ENCODE assay signal across 16 mouse cellular contexts in the genomic region with DNA sequence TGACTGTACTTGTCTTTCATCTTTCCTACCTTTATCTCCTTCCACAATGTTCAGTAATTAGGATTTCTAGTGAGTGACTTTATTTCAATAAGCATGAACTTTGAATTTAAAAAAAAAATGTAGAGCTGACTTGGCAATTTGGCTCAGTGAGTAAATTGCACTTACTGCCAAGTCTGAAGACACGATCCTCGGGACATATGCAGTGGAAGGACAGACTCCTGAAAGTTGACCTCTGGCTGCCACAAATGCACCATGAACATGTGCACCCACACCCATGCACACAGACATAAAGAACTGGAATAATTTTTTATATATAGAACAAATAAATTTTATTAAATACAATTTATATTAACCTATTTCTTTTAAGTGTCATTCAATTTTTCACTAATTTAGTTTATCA.
"Had no signal": no experiment of that assay in that cellular context is flagged by ENCODE, and none has a peak within 500 bp of the region (broad histone marks: within the 10 kb centered on the region; RNA-seq: fewer than 3 reads in every experiment).

No protein-coding gene starts in this region.

- DNase-seq: liver, postnatal 0 days; lung, adult 2 months; lung, postnatal 14 days; lung, postnatal 36 days; right cerebral cortex, postnatal 14 days; right cerebral cortex, postnatal 4 days; spleen, adult 18-20 months; thymus, adult 18-20 months; thymus, postnatal 14 days; thymus, postnatal 36 days had no signal

- H3K4me1 ChIP-seq: lung, embryonic 15.5 days; neural tube, embryonic 12.5 days had no signal

- H3K27ac ChIP-seq: lung, embryonic 15.5 days; macrophage; midbrain, embryonic 13.5 days; midbrain, embryonic 15.5 days; neural tube, embryonic 12.5 days had no signal

- H3K27me3 ChIP-seq: lung, embryonic 15.5 days; megakaryocyte, embryonic 14.5 days; midbrain, embryonic 13.5 days; midbrain, embryonic 15.5 days; neural tube, embryonic 12.5 days had no signal

- H3K36me3 ChIP-seq: lung, embryonic 15.5 days; midbrain, embryonic 13.5 days; midbrain, embryonic 15.5 days; neural tube, embryonic 12.5 days had no signal

- H3K4me3 ChIP-seq: lung, embryonic 15.5 days; megakaryocyte, embryonic 14.5 days; midbrain, embryonic 13.5 days; midbrain, embryonic 15.5 days; neural tube, embryonic 12.5 days had no signal

- H3K9ac ChIP-seq: liver, postnatal 0 days; lung, embryonic 15.5 days; midbrain, embryonic 13.5 days; midbrain, embryonic 15.5 days; neural tube, embryonic 12.5 days had no signal
